Mouse (Mus musculus) WW6 (cell line): ENCODE measurements around the gene Eif3k.

Experiments
- DNase-seq: peaks from one replicate; pipeline ENCODE4 v3.0.0-alpha.2; 2013; ENCODE audit warnings: low read depth, low spot score

Eif3k gene

DNA sequence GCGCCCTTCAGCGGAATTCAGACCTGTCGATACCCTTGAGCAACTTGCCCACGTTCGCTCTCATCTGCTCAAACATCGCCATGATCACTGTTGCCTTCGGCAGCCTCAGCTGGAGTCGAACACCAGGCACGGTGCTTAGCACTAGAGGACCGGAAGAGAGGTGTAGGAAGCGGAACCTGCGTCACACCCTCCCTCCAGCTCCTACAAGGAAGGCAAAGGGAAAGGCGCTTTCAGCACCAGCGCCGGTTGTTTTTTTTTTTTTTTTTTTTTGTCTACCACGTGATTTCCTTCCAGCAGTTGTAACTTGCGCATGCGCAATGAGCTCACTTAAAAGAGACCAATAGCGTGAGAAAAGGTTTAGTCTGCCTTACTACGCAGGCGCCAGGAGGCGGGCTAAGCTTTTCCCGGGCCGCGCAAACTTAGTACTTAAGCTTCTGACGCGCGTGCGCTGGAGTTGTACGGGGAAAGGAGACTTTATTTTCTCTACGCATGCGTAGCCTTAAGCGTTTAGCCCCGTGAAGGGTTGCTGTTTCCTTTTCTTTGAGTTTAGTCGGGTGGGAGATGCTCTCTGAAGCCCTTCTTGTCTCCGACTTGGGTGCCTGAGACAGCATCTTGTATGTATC is at the start of gene Eif3k, which contains the start of gene Map4k1:
Gene Eif3k, minus strand, starts transcription at position 214 of the 623 bp plus-strand sequence.
Gene Map4k1, plus strand, starts transcription at position 400 of the 623 bp plus-strand sequence.
- DNase-seq, result peak; percentile 99

DNA sequence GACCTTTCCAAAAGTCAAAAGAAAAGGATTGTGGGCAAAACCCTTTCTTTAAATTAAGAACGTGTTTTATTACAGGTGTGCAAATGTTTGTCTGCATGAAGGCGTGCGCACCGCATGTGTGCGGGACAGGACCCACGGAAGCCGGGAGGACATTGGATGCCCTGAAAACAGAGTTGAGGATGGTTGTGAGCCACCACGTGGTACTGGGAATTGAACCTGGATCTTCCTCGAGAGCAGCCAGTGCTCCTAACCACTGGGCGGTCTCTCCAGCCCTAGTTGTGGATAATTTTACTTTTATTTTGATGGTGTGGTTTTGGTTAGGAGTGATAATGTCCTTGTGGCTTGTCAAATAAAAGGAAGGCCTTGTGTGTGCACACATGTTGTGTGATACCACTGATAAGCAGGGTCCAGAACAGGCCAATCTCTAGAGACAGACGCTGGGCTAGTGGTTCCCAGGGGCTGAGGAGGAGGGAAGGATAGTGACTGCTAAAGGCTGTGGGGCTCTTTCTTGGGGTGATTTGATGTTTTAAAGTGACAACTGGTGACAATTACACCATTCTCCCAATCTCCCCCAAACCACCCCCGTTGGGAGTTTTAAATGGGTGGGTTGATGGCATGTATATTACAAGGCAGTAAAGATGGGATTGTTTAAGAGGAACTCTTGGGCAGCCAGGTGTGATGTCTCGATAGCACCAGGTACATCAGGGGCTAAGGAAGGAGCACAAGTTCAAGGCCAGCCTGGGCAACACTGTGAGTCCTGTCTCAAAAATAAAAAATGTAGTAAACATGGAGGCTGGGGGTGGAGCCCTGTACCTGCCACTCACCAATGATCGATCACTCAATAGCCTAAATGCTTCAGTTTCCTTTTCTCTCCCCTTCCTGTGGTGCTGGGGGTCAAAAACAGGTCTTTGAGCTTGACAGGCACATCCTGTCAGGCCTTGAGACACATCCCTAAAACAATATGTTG is 48.3 kb upstream of the Eif3k start:
- no peak for DNase-seq

DNA sequence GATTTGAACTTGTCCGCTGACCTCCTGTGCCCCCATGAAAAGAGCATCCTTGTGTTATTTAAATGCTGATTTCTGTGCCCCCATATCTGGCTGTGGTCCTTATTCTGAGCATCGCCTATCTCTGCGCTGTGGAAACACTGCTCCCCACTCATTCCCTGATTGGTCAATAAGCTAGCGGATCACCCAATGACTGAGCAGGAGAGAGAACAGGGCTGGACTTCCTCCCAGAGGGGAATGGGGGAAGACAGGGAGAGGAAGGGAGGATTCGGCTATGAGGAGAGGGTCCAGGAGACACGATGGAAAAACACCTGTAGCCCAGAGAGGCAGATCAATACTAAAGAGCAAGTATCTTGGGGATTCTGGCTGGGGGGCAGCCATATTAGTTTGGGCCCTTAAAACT is 47.1 kb upstream of the Eif3k start:
- DNase-seq, result peak; percentile 46

DNA sequence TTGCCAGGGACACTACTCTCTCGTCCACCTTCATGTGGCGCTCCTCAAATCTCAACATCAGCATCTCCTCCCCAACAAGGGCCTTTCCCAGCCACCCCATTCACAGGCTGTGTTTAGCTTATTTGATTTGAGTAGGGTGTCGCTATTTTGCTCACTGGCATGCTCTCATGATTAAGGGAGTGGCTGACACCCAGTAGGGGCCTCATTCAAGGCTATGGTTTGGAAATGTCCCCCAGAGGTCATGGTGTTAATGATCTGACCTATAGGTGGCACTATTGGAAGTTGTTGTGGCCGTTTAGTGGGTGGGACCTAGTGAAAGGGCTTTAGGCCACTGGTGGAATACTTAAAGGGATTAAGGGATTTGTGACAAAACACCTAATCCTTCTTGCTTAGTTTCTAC is 45.1 kb upstream of the Eif3k start:
- peak; percentile 53 for DNase-seq

DNA sequence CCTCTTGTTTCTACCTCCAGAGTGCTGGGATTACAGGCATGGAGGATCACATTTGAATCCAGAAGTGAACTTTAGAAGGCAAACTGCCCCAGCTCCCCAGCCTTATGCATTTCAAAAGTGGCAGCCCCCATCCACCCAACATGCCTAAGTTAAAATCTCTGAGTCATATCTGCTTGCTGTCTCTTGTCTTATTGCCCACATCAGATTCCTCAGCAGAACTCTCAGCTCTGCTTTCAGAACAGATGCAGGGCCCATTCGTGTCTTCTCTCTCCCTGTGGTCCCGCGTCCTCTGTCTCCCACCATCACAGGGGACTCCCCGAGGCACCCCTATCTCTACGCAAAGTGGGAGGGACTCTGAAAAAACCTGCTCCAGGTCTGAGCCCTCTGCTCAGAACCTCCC is 44.5 kb upstream of the Eif3k start:
- DNase-seq, result no peak

DNA sequence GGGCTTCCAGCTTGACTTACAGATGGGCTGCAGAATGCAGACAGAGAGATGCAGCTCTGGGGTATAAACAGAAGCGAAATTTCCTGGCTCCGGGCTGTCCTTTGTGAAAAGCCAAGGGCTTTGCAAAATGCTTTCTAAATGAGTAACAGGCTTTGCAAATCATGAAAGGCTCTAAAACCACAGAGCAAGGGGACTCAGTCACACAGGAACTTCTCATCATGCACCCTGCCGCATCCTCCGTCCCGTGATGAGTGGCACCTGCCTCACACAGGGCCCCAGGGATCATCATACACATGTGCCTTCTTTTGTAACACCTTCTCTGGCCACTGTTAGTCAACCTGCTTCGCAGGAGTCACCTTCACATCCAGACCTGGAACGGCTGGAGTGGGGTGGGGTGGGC is 43.9 kb upstream of the Eif3k start:
- no peak for DNase-seq

DNA sequence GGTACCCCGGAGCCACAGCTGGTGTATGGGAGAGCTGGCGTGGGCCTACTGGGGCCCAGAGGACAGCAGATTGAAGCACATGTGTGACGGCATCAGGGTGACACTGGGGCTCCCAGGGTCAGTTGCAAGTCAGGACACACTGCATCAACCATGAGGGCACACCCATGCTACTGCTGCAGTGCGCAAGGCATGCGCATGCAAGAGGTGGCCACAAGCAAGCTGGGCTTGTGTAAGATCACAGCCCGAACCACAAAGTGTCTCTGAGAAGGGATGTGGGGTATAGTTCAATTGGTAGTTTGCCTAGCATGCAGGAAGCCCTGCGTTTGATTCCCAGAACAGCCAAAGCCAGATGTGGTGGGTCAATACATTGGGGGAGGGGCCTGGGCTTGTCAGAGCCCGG is 41.9 kb upstream of the Eif3k start:
- no peak for DNase-seq

DNA sequence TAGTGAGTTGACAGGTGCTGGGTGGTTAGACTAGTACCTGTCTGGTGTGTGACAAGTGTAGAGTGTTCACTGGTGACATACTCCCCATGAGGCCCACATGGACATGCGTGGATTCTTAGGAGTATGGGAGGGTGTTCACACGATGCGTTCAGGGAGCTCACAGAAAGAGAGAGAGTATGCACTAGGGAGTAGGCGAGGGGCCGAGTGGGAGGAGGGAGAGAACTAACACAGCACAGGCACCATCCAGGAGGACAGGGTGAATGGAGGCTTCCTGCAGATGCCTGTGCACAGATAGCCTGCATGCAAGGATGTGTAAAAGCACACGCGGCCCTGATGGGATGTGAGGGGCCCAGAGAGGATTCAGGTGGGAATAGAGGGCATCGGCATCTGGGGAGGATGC is 40.8 kb upstream of the Eif3k start:
- no peak for DNase-seq

DNA sequence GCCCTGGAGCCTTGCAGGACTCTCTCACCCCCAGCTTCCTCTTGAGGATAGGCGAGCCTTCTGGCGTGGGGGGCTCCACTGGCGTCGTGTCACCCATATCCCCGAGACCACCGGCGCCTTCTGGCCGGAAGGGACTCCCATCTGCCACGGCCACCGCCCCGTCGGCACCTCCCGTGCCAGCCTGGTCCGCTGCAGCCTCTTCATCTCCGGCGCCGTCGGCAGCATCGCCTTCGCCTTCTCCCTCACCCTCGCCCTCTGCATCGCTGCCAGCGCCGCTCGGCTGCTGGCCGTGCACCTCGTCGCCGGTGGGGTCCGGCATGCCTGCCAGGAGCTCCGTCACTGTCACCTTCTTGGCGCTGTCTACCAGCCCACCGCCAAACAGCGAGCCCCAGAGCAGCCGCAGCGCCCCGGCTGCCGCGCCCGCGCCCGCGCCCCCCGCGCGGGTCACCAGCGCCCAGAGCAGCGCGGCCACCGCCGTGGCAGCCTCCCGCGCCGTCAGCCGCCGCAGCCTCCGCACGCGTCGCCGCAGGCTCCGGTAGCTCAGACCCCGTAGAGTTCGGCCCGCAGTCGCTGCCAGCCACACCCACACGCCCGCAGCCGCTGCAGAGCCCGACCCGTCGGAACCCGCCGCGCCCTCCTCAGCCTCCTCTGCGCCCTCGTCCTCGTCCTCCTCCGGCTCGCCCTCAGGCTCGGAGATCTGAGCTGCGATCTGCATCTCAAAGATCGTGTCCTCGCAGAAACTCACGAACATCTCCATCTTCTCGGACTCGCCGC is 38.0 kb upstream of the Eif3k start:
- DNase-seq, result no peak

DNA sequence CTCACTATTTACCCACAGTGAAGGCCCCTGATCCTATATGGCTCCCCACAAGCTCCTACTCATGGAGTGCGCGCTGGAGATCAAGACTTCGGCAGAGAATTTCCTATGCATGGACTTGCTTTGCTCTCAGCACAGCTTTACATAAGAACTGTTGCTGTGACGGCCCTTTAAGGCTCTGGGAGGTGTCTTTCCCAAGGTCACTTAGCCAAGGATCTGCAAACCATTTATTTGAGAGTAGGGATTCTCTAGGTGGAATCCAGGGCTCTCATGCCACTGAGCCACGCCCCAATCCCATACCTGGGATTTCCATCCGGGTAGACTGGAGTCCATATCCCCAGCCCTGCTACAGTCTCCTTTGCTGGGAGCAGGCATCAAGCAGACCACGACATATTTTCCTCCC is 35.6 kb upstream of the Eif3k start:
- no peak for DNase-seq

DNA sequence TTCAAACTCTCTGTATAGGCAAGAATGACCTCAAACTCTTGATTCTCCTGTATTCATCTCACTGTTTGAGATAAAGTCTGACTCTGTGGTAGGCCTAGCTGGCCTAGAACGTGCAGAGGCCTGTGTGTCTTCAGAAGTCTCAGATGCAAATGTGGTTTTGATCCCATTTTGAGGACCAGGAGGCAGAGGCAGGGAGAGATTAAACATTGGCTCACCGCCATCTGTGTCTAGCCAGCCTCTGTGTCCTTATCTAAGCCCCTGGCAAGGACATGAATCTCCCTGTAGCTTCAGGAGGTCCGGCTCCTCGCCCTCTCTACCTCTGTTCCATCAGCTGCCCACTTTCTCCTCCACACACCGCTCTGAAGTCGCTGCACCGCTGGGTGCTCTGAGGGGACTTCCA is 34.8 kb upstream of the Eif3k start:
- no peak for DNase-seq

DNA sequence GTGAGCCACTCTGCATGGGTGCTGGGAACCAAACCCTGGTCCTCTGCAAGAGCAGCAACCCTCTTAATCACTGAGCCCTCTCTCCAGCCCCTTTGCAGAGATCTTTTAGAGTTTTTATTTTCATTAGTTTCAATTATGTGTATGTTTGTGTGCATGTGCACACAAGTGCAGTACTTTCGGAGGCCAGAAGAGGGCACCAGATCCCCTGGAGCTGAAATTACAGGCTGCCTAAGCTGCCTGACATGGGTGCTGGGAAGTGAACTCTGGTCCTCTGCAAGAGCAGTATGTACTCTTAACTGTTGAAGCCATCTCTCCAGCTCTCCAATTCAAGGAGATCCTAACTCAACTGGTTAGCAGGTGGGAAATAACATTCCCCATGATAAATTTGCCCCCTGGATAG is 33.3 kb upstream of the Eif3k start:
- no peak for DNase-seq

DNA sequence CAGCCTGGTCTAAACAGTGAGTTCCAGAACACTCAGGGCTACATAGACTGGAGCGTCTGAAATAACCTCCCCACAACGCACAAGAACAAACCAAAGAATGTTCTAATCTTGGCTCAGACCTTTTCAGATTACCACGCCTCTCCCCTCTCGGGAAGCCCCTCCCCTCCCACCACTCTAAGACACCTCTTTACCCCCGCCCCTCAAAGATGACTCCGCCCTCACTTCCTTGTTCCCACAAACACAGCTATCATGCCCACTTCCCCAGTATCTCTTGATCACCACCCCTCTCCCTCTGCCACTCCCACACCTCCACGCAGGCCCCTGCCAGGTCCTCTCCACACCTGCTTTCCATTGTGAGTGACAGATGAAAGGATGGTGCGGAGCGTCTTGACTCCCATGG is 27.1 kb upstream of the Eif3k start:
- no peak for DNase-seq

DNA sequence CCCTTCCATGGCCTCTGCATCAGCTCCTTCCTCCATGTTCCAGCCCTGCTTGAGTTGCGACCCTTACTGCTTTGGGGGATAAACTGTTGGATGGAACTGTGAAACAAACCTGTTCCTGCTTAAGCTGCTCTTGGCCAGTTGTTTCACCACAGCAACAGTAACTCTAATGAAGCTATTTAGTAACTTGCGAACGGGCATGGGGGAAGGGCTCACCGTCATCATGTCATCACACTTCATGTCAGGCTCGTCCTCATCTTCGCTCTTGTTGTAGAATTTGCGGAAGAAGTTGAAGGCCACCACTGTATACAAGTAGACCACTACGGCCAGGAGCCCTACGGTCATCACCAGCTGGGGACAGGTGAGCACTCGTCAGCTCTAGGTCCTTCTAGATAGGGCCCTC is 26.5 kb upstream of the Eif3k start:
- no peak for DNase-seq

DNA sequence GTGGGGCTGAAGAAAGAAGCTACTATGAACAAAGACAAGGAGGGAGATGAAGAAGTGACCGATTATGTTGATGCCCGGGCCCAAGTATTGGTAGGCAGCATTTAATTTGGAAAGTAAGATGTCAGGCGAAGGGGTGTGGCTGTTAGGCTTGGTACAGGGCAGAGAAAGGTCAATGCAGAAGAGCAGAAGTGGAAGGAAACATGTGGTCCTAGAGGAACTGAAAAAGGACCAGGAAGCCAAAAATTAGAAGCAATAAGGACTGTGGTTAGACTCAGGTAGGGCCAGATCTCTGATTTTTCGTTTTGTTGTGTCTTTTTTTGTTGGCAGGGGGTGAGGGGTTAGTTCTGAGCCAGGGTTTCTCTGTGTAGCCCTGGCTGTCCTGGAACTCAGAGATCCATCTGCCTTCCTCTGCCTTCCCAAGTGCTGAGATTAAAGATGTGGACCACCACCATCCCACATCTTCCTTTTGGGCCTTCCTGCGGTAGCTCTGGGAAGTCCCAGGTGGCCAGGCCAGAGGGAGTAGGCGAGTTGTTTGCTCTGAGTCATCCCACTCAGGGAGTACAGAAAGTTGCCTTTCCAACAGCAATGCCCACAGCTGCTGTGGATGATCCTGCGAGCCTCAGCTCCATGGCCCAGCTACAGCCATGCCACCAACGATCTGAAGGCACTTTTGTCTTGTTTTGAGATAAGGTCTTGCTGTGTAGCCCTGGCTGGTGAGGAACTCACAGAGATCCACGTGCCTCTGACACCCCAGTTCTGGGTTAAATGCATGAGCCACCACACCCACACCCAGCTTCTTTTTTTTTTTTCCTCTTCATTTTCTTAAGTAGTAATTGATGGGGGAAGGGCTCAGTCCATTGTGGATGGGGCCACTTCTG is 25.8 kb upstream of the Eif3k start:
- no peak for DNase-seq

DNA sequence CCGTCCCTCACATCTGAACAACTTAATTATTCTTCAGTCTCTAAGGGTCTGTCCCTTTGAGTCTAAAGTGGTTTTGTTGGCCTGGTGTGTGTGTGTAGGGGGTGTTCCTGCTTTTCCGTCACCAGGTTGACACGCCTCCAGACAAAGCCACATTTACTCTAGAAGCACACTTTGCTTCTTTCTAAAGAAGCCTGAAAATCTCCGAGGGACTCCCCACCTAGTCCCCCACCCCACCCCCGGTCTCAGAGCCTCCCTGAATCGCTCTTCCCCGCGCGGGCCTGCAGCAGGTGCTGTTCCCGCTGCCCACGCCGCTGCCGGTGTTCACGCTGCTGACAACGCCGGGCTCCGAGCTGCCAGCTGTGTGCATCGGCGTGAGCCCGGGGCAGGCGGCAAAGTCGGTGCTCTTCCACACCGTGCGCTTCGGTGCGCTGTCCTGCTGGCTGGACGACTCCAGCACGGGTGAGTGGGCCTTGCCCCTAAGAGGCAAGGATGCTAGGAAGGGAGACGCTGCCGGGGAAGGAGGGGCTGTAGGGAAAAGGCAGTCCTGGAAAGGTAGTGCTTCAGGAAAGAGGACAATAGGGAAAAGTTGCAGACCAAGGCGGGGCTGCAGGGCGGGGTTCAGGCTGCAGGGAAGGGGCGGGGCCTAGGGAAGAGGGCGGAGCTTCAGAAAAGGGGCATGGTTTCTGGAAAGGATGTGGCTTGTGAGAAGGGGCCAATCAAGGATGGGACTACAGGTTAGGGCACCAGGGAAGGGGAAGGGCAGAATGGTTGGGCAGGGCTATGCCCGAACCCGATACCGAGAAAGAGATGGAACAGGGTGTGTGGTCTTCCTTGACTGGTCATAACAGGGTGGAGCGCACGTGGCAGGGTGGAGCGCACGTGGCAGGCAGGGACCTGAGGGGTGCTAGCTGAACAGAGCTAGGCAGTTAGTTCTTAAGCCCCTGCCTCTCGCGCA is 19.3 kb upstream of the Eif3k start:
- peak; percentile 85 for DNase-seq

DNA sequence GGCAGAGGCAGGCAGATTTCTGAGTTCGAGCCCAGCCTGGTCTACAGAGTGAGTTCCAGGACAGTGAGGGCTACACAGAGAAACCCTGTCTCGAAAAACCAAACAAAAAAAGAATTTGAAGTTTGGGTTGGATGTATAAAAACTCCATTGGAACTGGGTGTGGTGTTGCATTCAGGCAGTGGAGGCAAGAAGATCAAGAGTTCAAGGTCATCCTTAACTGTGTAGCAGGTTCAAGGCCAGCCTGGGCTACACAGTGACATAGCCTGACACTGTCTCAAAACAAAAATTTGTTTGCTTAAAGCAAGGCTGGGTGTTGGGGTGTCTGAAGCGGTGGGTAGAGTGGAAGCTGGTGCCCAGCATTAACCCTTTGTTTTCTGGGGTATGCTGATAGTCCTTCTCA is 11.7 kb upstream of the Eif3k start:
- DNase-seq, result no peak

DNA sequence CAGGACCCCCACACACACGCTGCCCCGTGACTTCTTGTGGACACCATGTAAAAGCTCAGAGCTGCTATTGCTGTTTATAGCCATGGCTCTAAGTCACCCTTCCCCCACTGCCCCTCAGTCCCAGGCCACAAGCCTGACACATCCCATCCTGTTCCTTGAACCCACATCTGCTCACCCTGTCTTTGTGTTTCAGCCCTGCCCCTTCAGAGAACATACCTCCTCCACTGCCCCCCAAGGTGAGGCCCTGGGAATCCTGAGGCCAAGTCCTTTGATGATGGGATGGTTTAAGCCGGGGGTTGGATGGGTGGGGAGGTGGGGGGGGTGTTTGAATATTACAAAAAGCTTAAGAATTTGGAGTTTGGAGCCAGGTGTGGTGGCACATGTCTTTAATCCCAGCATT is 11.3 kb upstream of the Eif3k start:
- DNase-seq, result no peak

DNA sequence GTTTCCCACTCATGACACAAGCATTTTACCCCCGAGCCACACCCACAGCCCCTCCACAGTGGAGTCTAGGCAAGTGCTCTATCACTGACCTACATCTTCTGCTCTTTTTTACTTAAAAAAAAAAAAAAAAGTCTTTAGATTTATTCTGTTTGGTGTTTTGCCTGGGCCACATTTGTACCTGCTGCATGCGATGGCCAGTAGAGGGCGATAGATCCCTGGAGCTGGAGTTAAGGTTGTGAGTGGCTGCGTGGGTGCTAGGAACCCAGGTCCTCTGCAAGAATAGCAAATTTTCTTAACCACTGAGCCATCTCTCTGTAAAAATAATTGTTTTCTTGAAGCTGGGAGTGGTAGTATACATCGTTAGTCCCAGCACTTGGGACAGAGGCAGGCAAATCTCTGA is 10.0 kb upstream of the Eif3k start:
- DNase-seq, result no peak

DNA sequence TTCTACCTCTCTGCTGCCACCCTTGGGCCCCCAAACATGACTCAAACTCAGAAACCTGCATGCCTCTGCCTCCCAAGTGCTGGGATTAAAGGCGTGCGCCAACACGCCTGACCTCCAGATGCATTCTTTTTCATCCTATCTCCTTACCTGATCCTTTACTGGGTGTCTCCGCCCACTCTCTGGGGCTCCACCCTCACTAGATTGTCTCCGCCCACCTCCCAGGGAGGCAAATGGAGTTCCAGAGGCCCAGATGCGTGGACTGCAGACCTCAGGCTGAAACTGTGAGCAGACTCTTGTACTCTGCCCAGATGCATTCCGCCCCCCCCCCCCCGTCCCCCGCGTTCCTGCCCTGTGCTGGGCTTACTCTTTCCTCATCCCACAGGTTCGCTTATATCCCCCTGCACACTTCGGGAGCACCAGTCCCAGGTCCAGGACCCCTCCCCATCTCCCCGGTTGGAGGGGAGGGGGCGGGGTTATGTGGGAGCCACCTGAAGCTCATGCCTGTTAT is 9.2 kb upstream of the Eif3k start:
- DNase-seq, result no peak
